Mouse (Mus musculus): ENCODE measurements around the gene Atp11a. TPM values are rescaled to one million over a fixed set of nuclear protein-coding genes. Genes with fewer than 3 reads are reported as not detected.
A peak's percentile ranks its signal among the peaks of the same experiment; 100 is the strongest.

Gene Atp11a
- polyA plus RNA-seq, 1 experiment from 2014 or later: 17.0 TPM

GRCm38 (mm10) chr8:12754115-12754514 is 2.7 kb upstream of the Atp11a start:
- no peaks in the 10 kb centered on the region for H3K36me3 ChIP-seq
- ATAC-seq (replicated peaks; ENCODE audit: low FRiP score): no peak
- peak overlapping the region; percentile 45; the same call in 1 of the 2 replicates for H3K27ac ChIP-seq
- H3K9ac ChIP-seq: no peak overlapping the region
- H3K4me3 ChIP-seq (replicated peaks): no peak overlapping the region
- H3K4me1 ChIP-seq: peaks cover 24% of the 10 kb centered on the region
- no peaks in the 10 kb centered on the region for H3K9me3 ChIP-seq (replicated peaks)
- 76% methylated on average over 5 of the region's 5 CpGs for WGBS
- H3K4me2 ChIP-seq: no peak overlapping the region
- no peaks in the 10 kb centered on the region for H3K27me3 ChIP-seq

- H3K27me3 ChIP-seq: no peaks in the 10 kb centered on the region
- H3K4me3 ChIP-seq (replicated peaks): no peak overlapping the region
- H3K36me3 ChIP-seq: no peaks in the 10 kb centered on the region
- no peak for ATAC-seq (replicated peaks; ENCODE audit: low FRiP score)
- 58% methylated on average over 2 of the region's 2 CpGs for WGBS
- H3K27ac ChIP-seq: peak overlapping the region; percentile 81; the same call in 1 of the 2 replicates
- H3K9me3 ChIP-seq (replicated peaks): no peaks in the 10 kb centered on the region
- peaks cover 22% of the 10 kb centered on the region for H3K4me1 ChIP-seq
- H3K4me2 ChIP-seq: no peak overlapping the region
- no peak overlapping the region for H3K9ac ChIP-seq
Measured at GRCm38 (mm10) chr8:12755312-12755711, 1.5 kb upstream of the Atp11a start.

GRCm38 (mm10) chr8:12755826-12756225 is 988 bp upstream of the Atp11a start:
- no peak overlapping the region for H3K4me2 ChIP-seq
- WGBS: 77% methylated on average over 5 of the region's 5 CpGs
- H3K9ac ChIP-seq: no peak overlapping the region
- H3K9me3 ChIP-seq (replicated peaks): no peaks in the 10 kb centered on the region
- H3K27me3 ChIP-seq: no peaks in the 10 kb centered on the region
- H3K4me3 ChIP-seq (replicated peaks): no peak overlapping the region
- peaks cover 26% of the 10 kb centered on the region for H3K4me1 ChIP-seq
- H3K36me3 ChIP-seq: peaks cover under 1% of the 10 kb centered on the region; the same call in 1 of the 2 replicates
- H3K27ac ChIP-seq: peak overlapping the region; percentile 81
- no peak for ATAC-seq (replicated peaks; ENCODE audit: low FRiP score)

- peak overlapping the region; percentile 89 for H3K4me2 ChIP-seq
- peaks cover 26% of the 10 kb centered on the region for H3K4me1 ChIP-seq
- H3K27ac ChIP-seq: peak overlapping the region; percentile 81
- peak overlapping the region; percentile 90 for H3K4me3 ChIP-seq (replicated peaks)
- H3K27me3 ChIP-seq: no peaks in the 10 kb centered on the region
- peaks cover 6% of the 10 kb centered on the region for H3K36me3 ChIP-seq
- WGBS: 2% methylated on average over 61 of the region's 61 CpGs
- ATAC-seq (replicated peaks; ENCODE audit: low FRiP score): peak; percentile 50
- H3K9me3 ChIP-seq (replicated peaks): no peaks in the 10 kb centered on the region
- H3K9ac ChIP-seq: peak overlapping the region; percentile 90
Measured at GRCm38 (mm10) chr8:12757231-12757940, 572 bp downstream of the Atp11a start.

GRCm38 (mm10) chr8:12759963-12760362 is 3.1 kb downstream of the Atp11a start:
- Histone ChIP-seq H3K4me3 (replicated peaks) (no peak overlapping the region), H3K9me3 (replicated peaks) (no peaks in the 10 kb centered on the region), H3K4me2 (no peak overlapping the region), H3K4me1 (peaks cover 33% of the 10 kb centered on the region), H3K36me3 (peaks cover 6% of the 10 kb centered on the region), H3K27me3 (no peaks in the 10 kb centered on the region), H3K27ac (no peak overlapping the region), H3K9ac (no peak overlapping the region)
- ATAC-seq (replicated peaks; ENCODE audit: low FRiP score): no peak
- 76% methylated on average over 3 of the region's 3 CpGs for WGBS

GRCm38 (mm10) chr8:12761873-12762272 is 5.1 kb downstream of the Atp11a start:
- WGBS: 78% methylated on average over 3 of the region's 3 CpGs
- no peaks in the 10 kb centered on the region for H3K9me3 ChIP-seq (replicated peaks)
- peaks cover 22% of the 10 kb centered on the region; the same call in 1 of the 2 replicates for H3K4me1 ChIP-seq
- H3K36me3 ChIP-seq: peaks cover 6% of the 10 kb centered on the region
- H3K27ac ChIP-seq: no peak overlapping the region
- H3K4me3 ChIP-seq (replicated peaks): no peak overlapping the region
- H3K27me3 ChIP-seq: no peaks in the 10 kb centered on the region
- no peak overlapping the region for H3K9ac ChIP-seq
- no peak overlapping the region for H3K4me2 ChIP-seq
- ATAC-seq (replicated peaks; ENCODE audit: low FRiP score): no peak

GRCm38 (mm10) chr8:12763565-12764108 is 6.8 kb downstream of the Atp11a start:
- Histone ChIP-seq H3K27me3 (no peaks in the 10 kb centered on the region), H3K4me3 (replicated peaks) (no peak overlapping the region), H3K4me2 (no peak overlapping the region), H3K9ac (no peak overlapping the region), H3K36me3 (peaks cover 6% of the 10 kb centered on the region), H3K4me1 (0 out of 2 replicates have a peak, but pooled peaks cover 13% of the 10 kb centered on the region), H3K9me3 (replicated peaks) (no peaks in the 10 kb centered on the region), H3K27ac (no peak overlapping the region)
- WGBS: 64% methylated on average over 4 of the region's 4 CpGs
- 0 out of 2 replicates have a peak, but pooled peaks have one; percentile 18 for ATAC-seq (replicated peaks; ENCODE audit: low FRiP score)

- H3K27me3 ChIP-seq: no peaks in the 10 kb centered on the region
- no peak overlapping the region for H3K4me3 ChIP-seq (replicated peaks)
- H3K9me3 ChIP-seq (replicated peaks): no peaks in the 10 kb centered on the region
- no peak for ATAC-seq (replicated peaks; ENCODE audit: low FRiP score)
- no peak overlapping the region for H3K9ac ChIP-seq
- no peak overlapping the region for H3K27ac ChIP-seq
- peaks cover 6% of the 10 kb centered on the region for H3K36me3 ChIP-seq
- H3K4me1 ChIP-seq: 0 out of 2 replicates have a peak, but pooled peaks cover 13% of the 10 kb centered on the region
- 84% methylated on average over 4 of the region's 4 CpGs for WGBS
- no peak overlapping the region for H3K4me2 ChIP-seq
Measured at GRCm38 (mm10) chr8:12764971-12765370, 8.2 kb downstream of the Atp11a start.

GRCm38 (mm10) chr8:12767176-12767575 is 10.4 kb downstream of the Atp11a start:
- H3K36me3 ChIP-seq: no peaks in the 10 kb centered on the region; the same call in 1 of the 2 replicates

GRCm38 (mm10) chr8:12768747-12769146 is 11.9 kb downstream of the Atp11a start:
- H3K27me3 ChIP-seq: no peaks in the 10 kb centered on the region
- H3K9me3 ChIP-seq (replicated peaks): no peaks in the 10 kb centered on the region
- ATAC-seq (replicated peaks; ENCODE audit: low FRiP score): no peak
- H3K4me1 ChIP-seq: peaks cover 6% of the 10 kb centered on the region
- H3K9ac ChIP-seq: no peak overlapping the region
- WGBS: 76% methylated on average over 6 of the region's 6 CpGs
- H3K36me3 ChIP-seq: no peaks in the 10 kb centered on the region
- no peak overlapping the region for H3K4me3 ChIP-seq (replicated peaks)
- H3K27ac ChIP-seq: no peak overlapping the region
- no peak overlapping the region for H3K4me2 ChIP-seq

More at GRCm38 (mm10) chr8:12767176-12767575, 10.4 kb downstream of the Atp11a start:
- no peak overlapping the region for H3K4me3 ChIP-seq (replicated peaks)
- 0 out of 2 replicates have a peak, but pooled peaks cover 9% of the 10 kb centered on the region for H3K4me1 ChIP-seq
- H3K27ac ChIP-seq: no peak overlapping the region
- 97% methylated on average over 3 of the region's 3 CpGs for WGBS
- H3K9ac ChIP-seq: no peak overlapping the region
- H3K27me3 ChIP-seq: no peaks in the 10 kb centered on the region
- no peak overlapping the region for H3K4me2 ChIP-seq
- no peak for ATAC-seq (replicated peaks; ENCODE audit: low FRiP score)
- no peaks in the 10 kb centered on the region for H3K9me3 ChIP-seq (replicated peaks)

GRCm38 (mm10) chr8:12769296-12769695 is 12.5 kb downstream of the Atp11a start:
- no peak overlapping the region for H3K4me3 ChIP-seq (replicated peaks)
- no peak overlapping the region for H3K9ac ChIP-seq
- no peaks in the 10 kb centered on the region for H3K36me3 ChIP-seq
- WGBS: 91% methylated on average over 7 of the region's 7 CpGs
- H3K9me3 ChIP-seq (replicated peaks): no peaks in the 10 kb centered on the region
- no peak overlapping the region for H3K4me2 ChIP-seq
- ATAC-seq (replicated peaks; ENCODE audit: low FRiP score): no peak
- H3K27me3 ChIP-seq: no peaks in the 10 kb centered on the region
- no peak overlapping the region for H3K27ac ChIP-seq
- H3K4me1 ChIP-seq: peaks cover 11% of the 10 kb centered on the region

GRCm38 (mm10) chr8:12772319-12772718 is 15.5 kb downstream of the Atp11a start:
- no peaks in the 10 kb centered on the region for H3K9me3 ChIP-seq (replicated peaks)
- ATAC-seq (replicated peaks; ENCODE audit: low FRiP score): no peak
- 93% methylated on average over 2 of the region's 2 CpGs for WGBS
- no peak overlapping the region for H3K4me3 ChIP-seq (replicated peaks)
- H3K4me2 ChIP-seq: no peak overlapping the region
- H3K27ac ChIP-seq: no peak overlapping the region
- no peaks in the 10 kb centered on the region for H3K36me3 ChIP-seq
- peaks cover 34% of the 10 kb centered on the region for H3K4me1 ChIP-seq
- H3K9ac ChIP-seq: no peak overlapping the region
- no peaks in the 10 kb centered on the region for H3K27me3 ChIP-seq
